Mouse (Mus musculus) gastrocnemius, postnatal 10 days (tissue): ENCODE measurements around the gene Eml4. TPM values are rescaled to one million over a fixed set of nuclear protein-coding genes. Genes with fewer than 3 reads are reported as not detected.

ENCODE experiments used
- DNase-seq: peaks from one replicate; pipeline ENCODE4 v3.0.0; 2021; ENCODE audit warnings: mixed read lengths
- long read RNA-seq, 2 experiments: library from polyadenylated mRNA; stranded (forward); transcript quantifications; one replicate each; pipeline ENCODE4 v2.0.0; 2021
- total RNA-seq, 2 experiments: library from RNA; stranded (reverse); gene quantifications; 2 replicates each; pipeline ENCODE4 v1.2.3; 2021

The Eml4 gene
- 1 to 10 TPM; 4.8 to 7.7 TPM for total RNA-seq
- long read RNA-seq, experiment 1, full-length matches to known transcripts: 9 of 9 reads
- long read RNA-seq, experiment 1, partial matches to known transcripts: 0 of 9 reads
- long read RNA-seq, experiment 1, other reads (novel, unspliced or antisense): 0 of 9 reads
- long read RNA-seq, experiment 2, full-length matches to known transcripts: 5 of 10 reads
- long read RNA-seq, experiment 2, partial matches to known transcripts: 2 of 10 reads
- long read RNA-seq, experiment 2, other reads (novel, unspliced or antisense): 3 of 10 reads

DNA sequence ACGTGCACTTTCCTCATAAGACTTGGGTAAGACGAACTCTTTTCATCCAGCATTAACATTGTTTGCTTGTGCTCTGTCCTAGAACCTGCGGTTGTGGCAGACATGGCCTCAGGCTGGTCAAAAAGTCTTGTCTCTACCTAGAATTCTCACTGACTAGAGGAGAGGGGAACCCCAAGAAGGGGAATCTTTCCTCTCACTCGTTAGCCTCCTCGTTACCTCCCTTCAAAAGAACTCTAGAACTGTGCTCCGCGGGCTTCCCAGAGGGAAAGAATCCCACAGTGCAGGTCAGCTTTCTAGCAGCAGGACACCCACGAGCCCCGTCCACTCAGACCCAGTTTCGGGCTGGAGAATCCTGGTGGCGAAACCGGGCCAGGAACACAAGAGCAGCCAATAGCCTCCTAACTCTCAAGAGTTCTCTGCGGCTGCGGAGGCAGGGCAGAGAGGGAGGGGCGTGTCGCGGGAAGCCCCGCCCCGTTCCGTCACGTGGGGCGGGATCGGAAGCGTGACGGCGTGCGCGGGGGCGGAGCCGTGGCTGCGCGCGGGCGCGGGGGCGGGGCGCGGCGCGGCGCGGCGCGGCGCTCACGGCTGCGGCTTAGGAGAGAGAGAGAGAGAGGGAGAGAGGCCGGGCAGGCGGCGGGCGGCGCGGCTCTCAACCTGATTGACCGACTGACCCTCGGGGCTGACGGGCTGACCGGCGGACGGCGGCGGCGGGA, at the start of gene Eml4:
TSS of gene Eml4 (plus strand) at position 553 of the 713 bp plus-strand sequence.
- DNase-seq: peak; percentile 97

- no peak for DNase-seq
Measured at GRCm38 (mm10) chr17:83301433-83301832, 49.3 kb upstream of the Eml4 start.

DNA sequence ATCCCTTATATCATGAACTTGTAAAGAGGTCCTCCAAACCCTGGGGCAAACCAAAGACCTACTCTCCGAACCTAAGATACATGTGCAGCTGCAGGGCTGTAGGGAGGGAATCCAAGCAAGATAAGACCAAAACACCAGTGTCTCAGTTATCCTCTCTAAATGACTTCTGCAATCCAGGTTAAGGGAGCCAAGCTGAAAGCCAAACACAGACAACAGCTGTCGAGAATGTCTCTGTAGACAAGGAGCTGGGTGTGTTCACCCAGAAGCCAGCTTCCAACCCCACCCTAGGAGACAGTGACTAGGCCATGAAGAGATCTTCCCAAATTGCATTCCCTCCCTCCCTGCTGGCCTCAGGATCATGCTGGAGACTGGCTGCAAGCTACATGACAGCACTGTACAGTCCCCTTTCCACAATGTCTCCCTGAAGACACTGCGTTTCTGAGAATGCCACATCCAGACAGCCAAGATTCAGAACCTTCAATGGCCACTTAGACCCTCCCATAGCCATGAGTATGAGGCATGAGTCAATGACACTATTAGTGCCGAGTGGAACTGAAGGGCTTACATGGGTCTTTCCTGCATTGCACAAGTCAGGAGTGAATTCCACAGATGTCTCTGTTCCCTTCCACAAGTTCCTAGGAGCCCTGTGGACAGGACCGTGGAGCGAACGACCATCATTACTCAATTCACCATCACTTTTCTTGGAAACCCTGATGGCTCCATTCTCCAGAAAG, 46.5 kb upstream of the Eml4 start:
- no peak for DNase-seq

GRCm38 (mm10) chr17:83306964-83307640, 43.6 kb upstream of the Eml4 start:
- no peak for DNase-seq

GRCm38 (mm10) chr17:83307641-83308296, 43.0 kb upstream of the Eml4 start:
- no peak for DNase-seq

GRCm38 (mm10) chr17:83308451-83308850, 42.3 kb upstream of the Eml4 start:
- DNase-seq: no peak

- no peak for DNase-seq
Measured at GRCm38 (mm10) chr17:83309243-83309642, 41.5 kb upstream of the Eml4 start.

GRCm38 (mm10) chr17:83311806-83312205, 38.9 kb upstream of the Eml4 start:
- DNase-seq: no peak

DNA sequence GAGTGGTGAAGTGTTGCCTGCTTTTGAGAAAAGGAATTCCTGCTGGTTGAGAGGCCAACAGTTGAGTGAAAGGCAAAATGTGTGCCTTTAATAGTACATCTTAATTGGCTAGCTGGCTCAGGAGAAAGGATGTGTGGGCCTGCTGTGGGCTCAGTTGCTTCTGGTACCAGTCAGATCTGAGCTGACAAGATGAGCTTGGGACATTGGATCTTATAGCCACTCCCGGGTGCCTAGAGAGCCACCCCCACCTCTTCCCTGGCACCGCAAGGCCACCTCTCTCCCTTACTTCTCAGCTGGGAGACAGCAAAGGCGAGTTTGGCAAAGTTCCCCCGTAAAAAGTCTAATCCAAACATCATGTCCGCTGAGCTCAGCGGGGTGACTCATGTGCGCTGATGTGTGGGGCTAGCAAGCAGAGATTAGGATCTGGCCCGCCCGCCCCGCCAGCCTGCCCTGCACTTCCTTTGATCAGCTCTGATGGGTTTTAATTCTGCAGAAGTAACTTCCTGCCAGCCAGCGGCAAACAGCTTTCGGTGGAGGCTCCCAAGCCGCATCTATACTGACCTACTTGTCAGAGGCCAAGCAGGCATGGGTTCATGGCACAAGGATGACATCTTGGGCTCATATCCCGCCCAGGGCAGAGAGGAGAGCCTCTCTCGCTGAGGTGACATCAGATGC, 38.4 kb upstream of the Eml4 start:
- DNase-seq: peak; percentile 57

GRCm38 (mm10) chr17:83313046-83313689, 37.6 kb upstream of the Eml4 start:
- DNase-seq: no peak

- no peak for DNase-seq
Measured at GRCm38 (mm10) chr17:83315476-83315875, 35.3 kb upstream of the Eml4 start.

GRCm38 (mm10) chr17:83322621-83323335, 28.0 kb upstream of the Eml4 start:
- DNase-seq: peak; percentile 44

- no peak for DNase-seq
Measured at GRCm38 (mm10) chr17:83323410-83324268, 27.1 kb upstream of the Eml4 start.

GRCm38 (mm10) chr17:83324269-83324616, 26.5 kb upstream of the Eml4 start:
- no peak for DNase-seq

DNA sequence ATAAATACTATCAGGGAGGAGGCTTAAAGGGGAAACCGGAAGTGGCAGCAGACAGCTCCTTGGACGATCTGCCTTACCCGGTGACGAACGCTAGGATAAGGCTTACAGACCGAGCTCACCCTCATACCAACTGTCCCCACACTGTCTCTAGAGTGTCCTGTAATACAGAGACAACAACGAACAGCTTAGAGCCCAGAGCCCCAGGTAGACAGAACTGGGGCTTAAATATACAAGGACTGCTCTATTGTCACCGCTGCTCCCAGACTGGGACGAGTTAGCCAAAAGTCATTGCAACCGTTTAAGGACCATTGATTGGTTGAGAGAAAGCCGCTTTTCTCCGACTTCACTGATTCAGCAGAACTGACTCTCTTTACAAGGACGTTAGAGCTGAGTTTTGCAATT, 15.5 kb upstream of the Eml4 start:
- no peak for DNase-seq

- no peak for DNase-seq
Measured at GRCm38 (mm10) chr17:83337051-83337898, 13.5 kb upstream of the Eml4 start.

DNA sequence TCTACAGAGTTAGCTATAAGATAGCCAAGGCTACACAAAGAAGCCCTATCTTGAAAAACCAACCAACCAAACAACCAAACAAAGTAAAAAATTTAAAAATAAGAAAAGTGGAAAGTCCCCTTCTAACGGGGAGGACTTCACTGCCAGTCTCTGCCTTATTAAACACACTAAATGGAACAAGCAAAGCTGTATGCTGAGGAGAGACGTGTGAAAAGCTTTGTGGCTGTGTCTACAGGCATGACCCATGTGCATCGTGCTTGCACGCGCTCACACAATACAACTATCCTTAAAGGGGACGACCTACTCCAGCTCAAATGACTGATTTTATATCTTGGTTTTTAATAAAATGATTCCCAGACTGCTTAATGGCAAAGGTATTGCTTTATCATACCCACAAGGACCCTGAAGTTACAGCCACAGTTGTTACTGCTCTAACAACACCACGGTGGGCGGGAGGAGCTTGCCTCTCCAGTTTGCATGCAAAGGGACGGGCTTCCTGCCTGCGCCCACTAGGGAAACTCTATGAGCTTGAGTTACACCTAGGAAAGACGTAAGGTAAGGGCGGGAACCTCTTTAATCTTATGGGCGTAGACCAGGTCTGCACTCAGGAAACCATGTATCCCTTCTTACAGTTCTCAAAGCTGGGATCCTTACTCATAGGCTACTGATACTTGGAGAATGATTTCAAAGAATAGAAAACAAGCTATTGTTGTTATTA, 11.2 kb upstream of the Eml4 start:
- DNase-seq: no peak
